Mouse (Mus musculus) liver, embryonic 16.5 days (tissue): ENCODE measurements around the gene Mink1. TPM values are rescaled to one million over a fixed set of nuclear protein-coding genes. Genes with fewer than 3 reads are reported as not detected.

Source experiments
- ATAC-seq: fragments of 200-750 bp; cut with Nextera tagmentation; 2 replicates; pipeline ENCODE4 v1.8.0; 2017; ENCODE audit warnings: low read depth, mild to moderate bottlenecking, moderate number of reproducible peaks, moderate library complexity
- H3K27ac ChIP-seq: fragments of 300-500 bp; sonication (generic); 2 replicates; pipeline ENCODE4 v1.5.1; 2014; ENCODE audit warnings: mild to moderate bottlenecking, low read length
- H3K27me3 ChIP-seq: fragments of 300-500 bp; sonication (generic); 2 replicates; pipeline ENCODE4 v1.6.1; 2014; ENCODE audit warnings: low read depth, low read length, mixed read lengths; ENCODE audit not compliant: control insufficient read depth, insufficient read depth
- H3K36me3 ChIP-seq: fragments of 300-500 bp; sonication (generic); 2 replicates; pipeline ENCODE4 v1.6.1; 2014; ENCODE audit warnings: mild to moderate bottlenecking; ENCODE audit not compliant: control insufficient read depth, insufficient read depth
- H3K4me1 ChIP-seq: fragments of 300-500 bp; sonication (generic); 2 replicates; pipeline ENCODE4 v1.6.1; 2014; ENCODE audit warnings: low read depth, low read length, mixed read lengths; ENCODE audit not compliant: control insufficient read depth
- H3K4me2 ChIP-seq: fragments of 300-500 bp; sonication (generic); 2 replicates; pipeline ENCODE4 v1.6.1; 2014; ENCODE audit warnings: low read depth, low read length, mixed read lengths
- H3K4me3 ChIP-seq: fragments of 300-500 bp; sonication (generic); 2 replicates; pipeline ENCODE4 v1.5.1; 2014; ENCODE audit warnings: low read depth, mild to moderate bottlenecking, low read length
- H3K9ac ChIP-seq: fragments of 300-500 bp; sonication (generic); 2 replicates; pipeline ENCODE4 v1.6.1; 2014; ENCODE audit warnings: low read depth, low read length
- H3K9me3 ChIP-seq: fragments of 300-500 bp; sonication (generic); replicated peaks from 2 replicates; pipeline ENCODE4 v1.6.1; 2016; ENCODE audit warnings: low read length; ENCODE audit not compliant: control insufficient read depth
- WGBS: fragments of 180-500 bp; shearing (Covaris S2); extraction: QIAGEN DNeasy Blood & Tissue Kit; methylation state at CpG from one replicate; pipeline ENCODE4 v1.1.7; 2014; ENCODE audit not compliant: insufficient replicate concordance; 5-methylcytosine and 5-hydroxymethylcytosine counted together
- polyA plus RNA-seq: library from polyadenylated mRNA; unstranded; fragments of >200 nt; fragmentation: Nextera tagmentation; extraction: Ambion mirVana; gene quantifications from 2 replicates; pipeline ENCODE4 v1.2.1, GENCODE M21; 2015

Mink1 gene
- polyA plus RNA-seq, 1 experiment from 2014 or later, result 6.0 TPM

- Histone ChIP-seq H3K4me3 (peak overlapping the region; percentile 55; the same call in 1 of the 2 replicates), H3K27ac (no peak overlapping the region), H3K36me3 (no peaks in the 10 kb centered on the region), H3K4me2 (peak overlapping the region; percentile 61; the same call in 1 of the 2 replicates), H3K4me1 (peaks cover 3% of the 10 kb centered on the region; the same call in 1 of the 2 replicates), H3K9me3 (no peaks in the 10 kb centered on the region), H3K27me3 (peaks cover 34% of the 10 kb centered on the region), H3K9ac (no peak overlapping the region)
- WGBS, result 72% methylated on average over 7 of the region's 7 CpGs
- no peak for ATAC-seq
Observed at GRCm38 (mm10) chr11:70540928-70541327, 21.8 kb upstream of the Mink1 start.

DNA sequence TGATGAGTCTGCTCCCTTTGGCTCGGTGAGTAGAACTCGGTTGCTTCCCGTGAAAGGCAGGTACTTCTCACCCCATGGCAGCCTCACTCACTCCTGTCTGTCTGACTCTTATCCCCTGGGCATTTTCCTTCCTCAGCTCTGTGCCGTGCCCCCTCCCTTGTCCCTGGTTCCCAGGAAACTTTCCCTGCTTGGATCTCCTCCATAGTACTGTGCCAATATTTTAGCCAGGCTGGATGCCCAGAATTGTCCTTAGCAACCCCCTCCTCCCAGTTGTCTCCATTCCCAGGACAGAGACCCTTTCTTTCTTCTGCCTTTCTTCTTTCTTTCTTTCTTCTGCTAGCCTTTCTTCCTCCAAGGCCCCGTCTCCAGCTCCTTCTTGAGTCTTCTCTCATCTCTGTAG, 21.3 kb upstream of the Mink1 start:
- H3K4me2 ChIP-seq, result no peak overlapping the region
- peaks cover 3% of the 10 kb centered on the region; the same call in 1 of the 2 replicates for H3K4me1 ChIP-seq
- ATAC-seq, result no peak
- no peaks in the 10 kb centered on the region for H3K9me3 ChIP-seq
- no peak overlapping the region for H3K4me3 ChIP-seq
- 56% methylated on average over 5 of the region's 5 CpGs for WGBS
- peaks cover 34% of the 10 kb centered on the region for H3K27me3 ChIP-seq
- no peaks in the 10 kb centered on the region for H3K36me3 ChIP-seq
- no peak overlapping the region for H3K27ac ChIP-seq
- no peak overlapping the region for H3K9ac ChIP-seq

DNA sequence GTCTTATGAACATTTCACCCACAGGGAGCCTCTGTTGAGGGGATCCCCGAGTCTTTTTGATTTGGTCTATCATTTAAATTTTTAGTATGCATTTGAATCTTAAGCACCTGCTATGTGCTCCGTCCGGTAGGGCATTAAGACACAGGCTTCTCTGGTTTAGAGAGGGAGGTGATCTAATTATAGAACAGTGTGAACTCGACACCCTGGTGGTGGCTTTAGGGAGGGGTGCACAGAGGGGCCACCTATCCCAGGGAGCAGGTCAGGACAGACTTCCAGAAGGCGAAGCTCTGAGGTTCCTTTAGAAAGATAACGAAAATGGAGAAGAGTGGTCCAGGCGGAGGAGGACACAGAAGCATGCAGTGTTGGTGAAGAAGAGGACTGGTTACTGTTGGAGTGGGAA, 18.2 kb upstream of the Mink1 start:
- H3K4me2 ChIP-seq, result no peak overlapping the region
- H3K9ac ChIP-seq, result no peak overlapping the region
- no peaks in the 10 kb centered on the region for H3K36me3 ChIP-seq
- H3K27me3 ChIP-seq, result peaks cover 29% of the 10 kb centered on the region
- no peak overlapping the region for H3K27ac ChIP-seq
- H3K4me3 ChIP-seq, result no peak overlapping the region
- no peaks in the 10 kb centered on the region for H3K9me3 ChIP-seq
- peaks cover 3% of the 10 kb centered on the region; the same call in 1 of the 2 replicates for H3K4me1 ChIP-seq
- WGBS, result 47% methylated on average over 7 of the region's 7 CpGs
- ATAC-seq, result no peak

- no peak for ATAC-seq
- Histone ChIP-seq H3K4me3 (no peak overlapping the region), H3K4me1 (no peaks in the 10 kb centered on the region), H3K36me3 (no peaks in the 10 kb centered on the region), H3K4me2 (no peak overlapping the region), H3K27ac (no peak overlapping the region), H3K9me3 (no peaks in the 10 kb centered on the region), H3K9ac (no peak overlapping the region), H3K27me3 (no peaks in the 10 kb centered on the region)
- WGBS, result 68% methylated on average over 8 of the region's 8 CpGs
Observed at GRCm38 (mm10) chr11:70551526-70551925, 11.2 kb upstream of the Mink1 start.

DNA sequence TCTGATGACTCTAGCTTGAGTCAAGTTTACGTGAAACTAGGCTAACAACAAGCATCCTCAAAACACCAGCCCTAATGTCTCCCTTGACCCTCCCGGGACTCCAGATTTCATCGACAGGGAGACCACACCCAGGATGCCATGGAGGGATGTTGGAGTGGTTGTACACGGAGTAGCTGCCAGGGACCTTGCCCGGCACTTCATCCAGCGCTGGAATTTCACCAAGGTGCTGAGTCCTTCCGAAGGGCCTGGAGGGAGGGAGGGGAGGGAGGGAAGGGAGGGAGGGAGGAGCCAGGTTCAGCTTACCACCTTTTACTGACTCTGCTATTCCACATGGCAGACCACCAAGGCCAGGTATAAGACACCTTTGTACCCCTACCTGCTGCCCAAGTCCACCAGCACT, 8.7 kb upstream of the Mink1 start:
- Histone ChIP-seq H3K27me3 (no peaks in the 10 kb centered on the region), H3K4me1 (no peaks in the 10 kb centered on the region), H3K27ac (no peak overlapping the region), H3K4me2 (no peak overlapping the region), H3K4me3 (no peak overlapping the region), H3K9me3 (no peaks in the 10 kb centered on the region), H3K9ac (no peak overlapping the region), H3K36me3 (no peaks in the 10 kb centered on the region)
- no peak for ATAC-seq
- 31% methylated on average over 6 of the region's 7 CpGs for WGBS

GRCm38 (mm10) chr11:70557545-70557944, 5.1 kb upstream of the Mink1 start:
- Histone ChIP-seq H3K4me3 (no peak overlapping the region), H3K9ac (no peak overlapping the region), H3K27me3 (no peaks in the 10 kb centered on the region), H3K36me3 (no peaks in the 10 kb centered on the region), H3K4me2 (no peak overlapping the region), H3K4me1 (peaks cover 8% of the 10 kb centered on the region), H3K9me3 (no peaks in the 10 kb centered on the region), H3K27ac (no peak overlapping the region)
- 79% methylated on average over 9 of the region's 9 CpGs for WGBS
- ATAC-seq, result no peak

DNA sequence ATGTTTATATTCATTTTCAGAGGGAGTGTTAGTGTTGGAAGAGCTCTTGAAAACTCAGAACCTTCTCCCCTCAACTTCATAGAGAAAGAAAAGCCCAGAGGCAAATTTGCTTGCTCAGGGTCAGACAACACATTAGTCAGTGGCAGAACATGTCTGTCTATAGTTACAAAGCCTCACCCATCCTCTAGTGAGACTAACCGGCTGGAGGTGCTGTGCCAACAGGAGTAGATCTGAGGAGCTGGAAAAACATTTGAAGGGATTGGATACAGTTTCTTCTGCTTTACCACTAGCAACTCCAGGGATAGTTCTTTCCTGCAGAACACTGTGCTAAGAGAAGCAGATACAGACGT, 769 bp upstream of the Mink1 start:
- peak overlapping the region; percentile 38; the same call in 1 of the 2 replicates for H3K27ac ChIP-seq
- no peak overlapping the region; the same call in 1 of the 2 replicates for H3K9ac ChIP-seq
- no peaks in the 10 kb centered on the region for H3K27me3 ChIP-seq
- no peaks in the 10 kb centered on the region for H3K36me3 ChIP-seq
- 2% methylated on average over 2 of the region's 2 CpGs for WGBS
- no peak for ATAC-seq
- no peaks in the 10 kb centered on the region for H3K9me3 ChIP-seq
- H3K4me3 ChIP-seq, result peak overlapping the region; percentile 73
- H3K4me2 ChIP-seq, result peak overlapping the region; percentile 92
- peaks cover 27% of the 10 kb centered on the region for H3K4me1 ChIP-seq

DNA sequence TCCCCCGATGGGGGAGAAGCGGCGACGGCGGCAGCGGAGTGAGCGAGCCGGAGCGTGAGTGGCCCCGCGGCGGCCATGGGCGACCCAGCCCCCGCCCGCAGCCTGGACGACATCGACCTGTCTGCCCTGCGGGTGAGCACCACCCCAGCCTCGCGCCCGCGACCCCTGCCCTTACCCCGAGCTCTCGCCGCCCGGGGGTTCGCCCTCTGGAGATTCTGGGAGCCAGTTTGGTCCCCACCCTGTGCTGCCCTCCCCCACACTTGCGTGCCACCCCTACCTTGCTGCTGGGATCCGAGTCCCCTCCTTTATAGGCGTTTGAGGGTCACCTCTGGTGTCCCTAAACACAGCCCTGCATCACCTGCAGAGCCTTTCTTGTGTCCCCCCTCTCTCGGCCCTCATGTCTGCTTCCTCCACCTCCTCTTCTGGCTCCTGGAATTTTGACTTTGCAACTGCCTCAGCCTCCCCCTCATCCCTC, 351 bp downstream of the Mink1 start:
- no peaks in the 10 kb centered on the region for H3K9me3 ChIP-seq
- H3K9ac ChIP-seq, result peak overlapping the region; percentile 74
- peak overlapping the region; percentile 73 for H3K4me3 ChIP-seq
- ATAC-seq, result peak; percentile 7; the same call in 1 of the 2 replicates
- WGBS, result 0% methylated on average over 31 of the region's 31 CpGs
- no peaks in the 10 kb centered on the region for H3K27me3 ChIP-seq
- peak overlapping the region; percentile 92 for H3K4me2 ChIP-seq
- no peaks in the 10 kb centered on the region for H3K36me3 ChIP-seq
- H3K27ac ChIP-seq, result peak overlapping the region; percentile 60
- peaks cover 27% of the 10 kb centered on the region for H3K4me1 ChIP-seq

GRCm38 (mm10) chr11:70563470-70564275, 992 bp downstream of the Mink1 start:
- Histone ChIP-seq H3K27me3 (no peaks in the 10 kb centered on the region), H3K27ac (peak overlapping the region; percentile 69), H3K36me3 (no peaks in the 10 kb centered on the region), H3K4me1 (peaks cover 27% of the 10 kb centered on the region), H3K9ac (peak overlapping the region; percentile 74), H3K9me3 (no peaks in the 10 kb centered on the region), H3K4me2 (peak overlapping the region; percentile 92), H3K4me3 (peak overlapping the region; percentile 73)
- ATAC-seq, result no peak
- WGBS, result 5% methylated on average over 25 of the region's 25 CpGs
